8 mouse cellular contexts compared by ENCODE assay signal in genomic region chr8:106647387-106647786, GRCm38 (mm10). TPM values are rescaled to one million over a fixed set of nuclear protein-coding genes. Genes with fewer than 3 reads are reported as not detected.
DNase-seq lines count a peak whose midpoint lies in the region; ATAC-seq lines count a peak whose summit lies in the region.

No protein-coding gene starts in this region.

- 0 out of 2 replicates have a peak, but pooled peaks have one; percentile 44 for ATAC-seq in forebrain, embryonic 12.5 days (ENCODE audit: low FRiP score)
- ATAC-seq in forebrain, embryonic 15.5 days (replicated peaks) = no peak
- 0 out of 2 replicates have a peak, but pooled peaks have one; percentile 61 for ATAC-seq in monocyte, adult 5-6 weeks (replicated peaks; ENCODE audit: insufficient number of reproducible peaks, low FRiP score, low TSS enrichment, poor library complexity, severe bottlenecking)
- ATAC-seq in stomach, embryonic 16.5 days (ENCODE audit: insufficient read depth, low FRiP score) = peak; percentile 31; the same call in 1 of the 2 replicates

- H3K9me3 ChIP-seq in forebrain, embryonic 12.5 days = no peaks in the 10 kb centered on the region
- no peaks in the 10 kb centered on the region for H3K9me3 ChIP-seq in forebrain, embryonic 15.5 days
- H3K9me3 ChIP-seq in stomach, embryonic 16.5 days (replicated peaks; ENCODE audit: control insufficient read depth, low read length) = no peaks in the 10 kb centered on the region

- H3K4me1 ChIP-seq in forebrain, embryonic 12.5 days = no peaks in the 10 kb centered on the region
- no peaks in the 10 kb centered on the region for H3K4me1 ChIP-seq in forebrain, embryonic 15.5 days
- peaks cover 12% of the 10 kb centered on the region; the same call in 1 of the 2 replicates for H3K4me1 ChIP-seq in stomach, embryonic 16.5 days (ENCODE audit: control insufficient read depth, insufficient read depth, low read length)

- no peak overlapping the region for H3K4me2 ChIP-seq in forebrain, embryonic 12.5 days
- H3K4me2 ChIP-seq in forebrain, embryonic 15.5 days (replicated peaks) = no peak overlapping the region
- H3K4me2 ChIP-seq in stomach, embryonic 16.5 days (ENCODE audit: low read depth, low read length) = peak overlapping the region; percentile 27

- no peaks in the 10 kb centered on the region for H3K27me3 ChIP-seq in forebrain, embryonic 12.5 days
- no peaks in the 10 kb centered on the region for H3K27me3 ChIP-seq in forebrain, embryonic 15.5 days
- no peaks in the 10 kb centered on the region for H3K27me3 ChIP-seq in stomach, embryonic 16.5 days (ENCODE audit: control insufficient read depth, insufficient read depth, low read length)

- no peak overlapping the region for H3K9ac ChIP-seq in forebrain, embryonic 12.5 days
- no peak overlapping the region for H3K9ac ChIP-seq in forebrain, embryonic 15.5 days (replicated peaks)
- H3K9ac ChIP-seq in stomach, embryonic 16.5 days (ENCODE audit: low read length) = no peak overlapping the region

- H3K4me3 ChIP-seq in forebrain, embryonic 12.5 days (replicated peaks) = no peak overlapping the region
- H3K4me3 ChIP-seq in forebrain, embryonic 15.5 days = no peak overlapping the region
- no peak overlapping the region for H3K4me3 ChIP-seq in stomach, embryonic 16.5 days (replicated peaks; ENCODE audit: low read length)

- WGBS in forebrain, embryonic 12.5 days = 44% methylated on average over 2 of the region's 2 CpGs
- 39% methylated on average over 2 of the region's 2 CpGs for WGBS in forebrain, embryonic 15.5 days
- 24% methylated on average over 2 of the region's 2 CpGs for WGBS in stomach, embryonic 16.5 days

- peak; percentile 28 for DNase-seq in brain, embryonic 18.5 days (ENCODE audit: low read depth, low spot score)
- DNase-seq in fibroblast of lung, adult 2 months (ENCODE audit: low read depth) = peak; percentile 36
- DNase-seq in induced T-regulatory cell, adult 2 months (ENCODE audit: low read depth) = peak; percentile 88
- peak; percentile 70 to 86 for DNase-seq in left cerebral cortex, postnatal 14 days (ENCODE audit: low spot score in 2 of 2)

- H3K36me3 ChIP-seq in forebrain, embryonic 12.5 days (replicated peaks) = no peaks in the 10 kb centered on the region
- H3K36me3 ChIP-seq in forebrain, embryonic 15.5 days = no peaks in the 10 kb centered on the region
- no peaks in the 10 kb centered on the region for H3K36me3 ChIP-seq in stomach, embryonic 16.5 days (ENCODE audit: control insufficient read depth, insufficient read depth, low read length)

- intact Hi-C loops in left cerebral cortex, postnatal 14 days (cut with DNase I) = loop anchor here (1.0 to 10.0 kb wide), 3 partner anchors 86 to 233 kb away; partner anchors contain the start of gene Zfp90

- H3K27ac ChIP-seq in forebrain, embryonic 12.5 days = no peak overlapping the region
- H3K27ac ChIP-seq in forebrain, embryonic 15.5 days (replicated peaks) = no peak overlapping the region
- H3K27ac ChIP-seq in stomach, embryonic 16.5 days (ENCODE audit: low read length) = peak overlapping the region; percentile 94

RNA-seq across cellular contexts. Expression of gene Tango6, which starts 35.5 kb away (rescaled TPM):
- 8.8 and 9.9 TPM in 2 replicates for polyA plus RNA-seq in forebrain, embryonic 12.5 days (2016; fragmentation: Nextera tagmentation; extraction: Ambion mirVana)
- polyA plus RNA-seq in forebrain, embryonic 15.5 days (2015; fragmentation: Nextera tagmentation; extraction: Ambion mirVana) = 4.9 and 5.5 TPM in 2 replicates
- total RNA-seq in left cerebral cortex, postnatal 14 days (2021) = 1 to 10 TPM; 5.9 to 6.4 TPM
- total RNA-seq in monocyte, adult 5-6 weeks (2017) = 1.9 to 7.2 TPM (median 1.9 TPM) in 3 replicates
- 8.6 and 9.4 TPM in 2 replicates for polyA plus RNA-seq in stomach, embryonic 16.5 days (2015; fragmentation: Nextera tagmentation; extraction: Ambion mirVana)

RNA-seq across cellular contexts. Expression of gene Cdh1, which starts 44.2 kb away (rescaled TPM):
- polyA plus RNA-seq in forebrain, embryonic 12.5 days (2016; fragmentation: Nextera tagmentation; extraction: Ambion mirVana) = 3.9 and 4.2 TPM in 2 replicates
- 1.2 and 1.8 TPM in 2 replicates for polyA plus RNA-seq in forebrain, embryonic 15.5 days (2015; fragmentation: Nextera tagmentation; extraction: Ambion mirVana)
- total RNA-seq in left cerebral cortex, postnatal 14 days (2021) = 1 to 10 TPM; 2.5 to 4.1 TPM
- 7.3 to 16.7 TPM (median 15.2 TPM) in 3 replicates for total RNA-seq in monocyte, adult 5-6 weeks (2017)
- polyA plus RNA-seq in stomach, embryonic 16.5 days (2015; fragmentation: Nextera tagmentation; extraction: Ambion mirVana) = 215 and 267 TPM in 2 replicates

Comparison
In these comparisons a context has a peak if more than half of its experiments do, and no peak if none do; other contexts are left out.
1. DNase-seq: peak in every context shown above with its lines; median percentile 88 in induced T-regulatory cell, adult 2 months; 78 in left cerebral cortex, postnatal 14 days; 36 in fibroblast of lung, adult 2 months; 28 in brain, embryonic 18.5 days.
2. RNA of gene Cdh1, which starts 44.2 kb away (polyA plus RNA-seq): 215 to 267 TPM in stomach, embryonic 16.5 days; 3.9 to 4.2 TPM in forebrain, embryonic 12.5 days and 1.2 to 1.8 TPM in forebrain, embryonic 15.5 days; every median in the first group is over 10 times any median in the second.